Mouse (Mus musculus) intestine, embryonic 16.5 days (tissue): ENCODE results near the gene Zfp784. TPM values are rescaled to one million over a fixed set of nuclear protein-coding genes. Genes with fewer than 3 reads are reported as not detected.

Source experiments
- ATAC-seq: fragments of 200-750 bp; cut with Nextera tagmentation; 2 replicates; pipeline ENCODE4 v1.8.0; 2017; ENCODE audit warnings: moderate TSS enrichment, moderate library complexity
- H3K27ac ChIP-seq: fragments of 300-500 bp; sonication (generic); 2 replicates; pipeline ENCODE4 v1.5.1; 2014; ENCODE audit warnings: mild to moderate bottlenecking, low read length
- H3K27me3 ChIP-seq: fragments of 300-500 bp; sonication (generic); replicated peaks from 2 replicates; pipeline ENCODE4 v1.6.1; 2014; ENCODE audit warnings: low read length, control low read depth, mixed read lengths; ENCODE audit not compliant: control insufficient read depth, insufficient read depth
- H3K36me3 ChIP-seq: fragments of 300-500 bp; sonication (generic); 2 replicates; pipeline ENCODE4 v1.6.1; 2014; ENCODE audit warnings: low read length, control low read depth; ENCODE audit not compliant: control insufficient read depth, insufficient read depth
- H3K4me1 ChIP-seq: fragments of 300-500 bp; sonication (generic); 2 replicates; pipeline ENCODE4 v1.6.1; 2014; ENCODE audit warnings: low read length, control low read depth, mixed read lengths; ENCODE audit not compliant: control insufficient read depth, insufficient read depth
- H3K4me2 ChIP-seq: fragments of 300-500 bp; sonication (generic); 2 replicates; pipeline ENCODE4 v1.6.1; 2014; ENCODE audit warnings: low read depth, low read length, control low read depth
- H3K4me3 ChIP-seq: fragments of 300-500 bp; sonication (generic); 2 replicates; pipeline ENCODE4 v1.5.1; 2014; ENCODE audit warnings: mild to moderate bottlenecking, low read length
- H3K9ac ChIP-seq: fragments of 300-500 bp; sonication (generic); 2 replicates; pipeline ENCODE4 v1.6.1; 2014; ENCODE audit warnings: low read depth, low read length
- H3K9me3 ChIP-seq: fragments of 300-500 bp; sonication (generic); 2 replicates; pipeline ENCODE4 v1.6.1; 2016; ENCODE audit warnings: low read length, control low read depth; ENCODE audit not compliant: control insufficient read depth
- WGBS: fragments of 180-500 bp; shearing (Covaris S2); extraction: QIAGEN DNeasy Blood & Tissue Kit; methylation state at CpG from one replicate; pipeline ENCODE4 v1.1.7; 2014; 5-methylcytosine and 5-hydroxymethylcytosine counted together
- polyA plus RNA-seq: library from polyadenylated mRNA; unstranded; fragments of >200 nt; fragmentation: Nextera tagmentation; extraction: Ambion mirVana; gene quantifications from 2 replicates; pipeline ENCODE4 v1.2.1, GENCODE M21; 2015

Gene Zfp784
- polyA plus RNA-seq, 1 experiment from 2014 or later, result 8.0 TPM

DNA sequence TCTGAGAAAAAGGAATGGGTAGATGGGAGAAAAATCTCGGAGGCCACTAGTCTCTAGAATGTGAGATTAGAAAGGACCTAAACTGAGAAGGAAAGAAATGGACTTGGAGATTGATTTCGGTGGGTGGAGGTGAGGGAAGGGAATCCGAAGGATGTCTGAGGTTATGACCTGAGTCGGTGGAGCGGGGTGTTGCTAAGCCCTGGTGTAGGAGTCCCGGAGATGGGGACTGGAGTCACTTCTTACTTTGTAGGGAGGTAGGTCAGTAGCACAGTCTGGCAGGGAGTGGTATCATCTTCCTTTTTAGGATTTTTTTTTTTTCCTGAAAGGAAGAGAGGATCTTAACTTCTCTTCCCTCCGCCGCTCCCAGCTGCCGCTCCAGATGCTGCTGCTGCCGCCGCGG lies 14.2 kb upstream of the Zfp784 start:
- WGBS, result 3% methylated on average over 12 of the region's 12 CpGs
- H3K4me1 ChIP-seq, result peaks cover 34% of the 10 kb centered on the region
- no peak overlapping the region for H3K27ac ChIP-seq
- H3K4me2 ChIP-seq, result peak overlapping the region; percentile 87
- H3K9ac ChIP-seq, result peak overlapping the region; percentile 67
- H3K9me3 ChIP-seq, result no peaks in the 10 kb centered on the region
- peak overlapping the region; percentile 76 for H3K4me3 ChIP-seq
- H3K36me3 ChIP-seq, result no peaks in the 10 kb centered on the region
- H3K27me3 ChIP-seq, result peaks cover 57% of the 10 kb centered on the region
- no peak for ATAC-seq

- peak; percentile 84 for ATAC-seq
Measured at GRCm38 (mm10) chr7:5051193-5052192, 13.2 kb upstream of the Zfp784 start, which contains the start of gene Zfp580. Zfp580 (plus strand) TSS chr7:5051538.

DNA sequence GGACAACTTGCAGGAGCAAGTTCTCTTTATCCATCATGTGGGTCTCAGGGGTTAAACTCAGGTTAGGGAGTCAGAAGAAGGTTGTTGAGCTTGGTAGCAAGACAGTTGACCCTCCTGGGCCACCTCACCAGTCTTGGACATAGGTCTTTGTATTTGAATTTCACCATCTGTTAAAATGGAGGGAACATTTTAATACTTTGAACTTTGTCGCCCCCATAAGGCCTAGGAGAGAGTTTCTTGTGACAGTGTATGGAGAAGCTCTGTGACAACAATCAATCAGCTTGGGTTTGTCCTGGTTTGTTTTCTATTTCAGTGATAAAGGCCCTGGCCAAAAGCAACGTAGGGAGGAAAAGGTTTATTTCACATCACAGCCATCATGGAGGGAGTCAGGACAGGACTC lies 9.1 kb upstream of the Zfp784 start:
- Histone ChIP-seq H3K4me2 (no peak overlapping the region), H3K9me3 (no peaks in the 10 kb centered on the region), H3K27ac (no peak overlapping the region), H3K4me1 (peaks cover 10% of the 10 kb centered on the region), H3K36me3 (no peaks in the 10 kb centered on the region), H3K27me3 (peaks cover 8% of the 10 kb centered on the region; the same call in 1 of the 2 replicates), H3K4me3 (no peak overlapping the region), H3K9ac (no peak overlapping the region)
- no peak for ATAC-seq
- WGBS, result 23% methylated on average over 2 of the region's 2 CpGs

More at GRCm38 (mm10) chr7:5051193-5052192, 13.2 kb upstream of the Zfp784 start, which contains the start of gene Zfp580:
- Histone ChIP-seq H3K4me3 (peak within 1 kb of the TSS; percentile 76), H3K4me2 (peak within 1 kb of the TSS; percentile 87), H3K36me3 (no peaks in the 10 kb centered on the region), H3K9me3 (no peaks in the 10 kb centered on the region), H3K4me1 (peaks cover 30% of the 10 kb centered on the region), H3K27me3 (peaks cover 47% of the 10 kb centered on the region), H3K9ac (peak within 1 kb of the TSS; percentile 90), H3K27ac (peak within 1 kb of the TSS; percentile 50; the same call in 1 of the 2 replicates)
- WGBS, result 1% methylated on average over 65 of the region's 65 CpGs

DNA sequence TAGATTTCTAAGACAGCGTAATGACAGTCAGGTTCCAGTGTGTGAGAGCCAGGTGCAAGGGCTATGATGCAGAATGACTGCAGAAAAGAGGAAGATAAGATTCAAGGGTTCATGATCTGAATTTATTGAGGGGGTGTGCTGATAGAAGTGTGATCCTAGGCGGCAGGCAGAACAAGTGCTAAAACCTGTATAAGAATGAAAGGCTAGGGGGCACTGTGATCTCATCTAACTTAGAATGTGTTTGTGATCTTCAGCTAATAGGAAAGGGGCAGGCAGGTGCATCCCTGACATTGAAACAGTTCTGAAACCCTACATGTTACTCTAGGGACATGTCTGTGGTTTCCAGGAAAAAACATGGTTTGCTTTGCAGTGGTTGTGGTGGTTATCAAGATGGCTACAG lies 7.9 kb upstream of the Zfp784 start:
- Histone ChIP-seq H3K9ac (no peak overlapping the region), H3K27me3 (0 out of 2 replicates have a peak, but pooled peaks cover 3% of the 10 kb centered on the region), H3K27ac (no peak overlapping the region), H3K4me2 (no peak overlapping the region), H3K4me3 (no peak overlapping the region), H3K4me1 (peaks cover 7% of the 10 kb centered on the region; the same call in 1 of the 2 replicates), H3K9me3 (no peaks in the 10 kb centered on the region), H3K36me3 (no peaks in the 10 kb centered on the region)
- no peak for ATAC-seq
- 82% methylated on average over 2 of the region's 2 CpGs for WGBS

DNA sequence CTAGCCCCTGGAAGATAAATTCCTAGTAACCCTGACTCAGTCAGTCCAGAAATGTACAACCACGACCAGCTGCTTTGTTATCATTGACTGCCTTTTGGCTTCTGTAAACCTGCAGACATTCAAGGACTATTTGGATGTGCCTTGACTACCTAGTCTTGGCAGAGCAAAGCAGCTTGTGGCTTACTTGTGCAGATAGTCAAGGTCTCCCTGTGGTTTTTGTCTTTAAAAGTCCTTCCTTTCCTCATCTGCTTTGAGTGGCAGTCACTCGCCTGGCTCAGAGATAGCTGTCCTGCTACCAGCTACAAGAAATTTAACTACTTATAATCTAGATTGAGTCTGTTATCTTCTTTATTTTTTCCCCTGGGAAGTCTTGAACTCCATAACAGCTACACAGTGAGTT lies 6.7 kb upstream of the Zfp784 start:
- Histone ChIP-seq H3K4me2 (no peak overlapping the region), H3K27me3 (no peaks in the 10 kb centered on the region), H3K27ac (no peak overlapping the region), H3K36me3 (no peaks in the 10 kb centered on the region), H3K9me3 (no peaks in the 10 kb centered on the region), H3K4me1 (no peaks in the 10 kb centered on the region), H3K9ac (no peak overlapping the region), H3K4me3 (no peak overlapping the region)
- 79% methylated on average over 2 of the region's 2 CpGs for WGBS
- ATAC-seq, result no peak

DNA sequence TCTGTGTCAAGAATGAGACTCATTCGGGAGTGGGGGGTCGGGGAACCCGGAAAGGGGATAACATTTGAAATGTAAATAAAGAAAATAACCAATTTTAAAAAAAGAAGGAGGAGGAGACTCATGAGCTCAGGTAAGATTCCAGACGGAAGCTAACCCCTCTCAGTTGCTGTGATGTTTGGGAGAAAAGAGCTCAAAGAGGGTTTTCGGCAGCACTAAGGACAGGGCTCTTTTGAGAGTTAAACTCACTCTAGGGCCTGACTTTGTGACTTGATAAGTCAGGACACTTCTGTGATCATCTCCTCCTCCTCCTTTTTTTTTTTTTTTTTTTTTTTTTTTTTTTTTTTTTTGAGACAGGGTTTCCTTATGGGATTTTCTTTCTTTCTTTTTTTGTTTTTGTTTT lies 694 bp upstream of the Zfp784 start:
- 24% methylated on average over 5 of the region's 5 CpGs for WGBS
- Histone ChIP-seq H3K4me1 (peaks cover 6% of the 10 kb centered on the region), H3K9ac (peak overlapping the region; percentile 84), H3K27me3 (no peaks in the 10 kb centered on the region), H3K4me2 (peak overlapping the region; percentile 50), H3K9me3 (no peaks in the 10 kb centered on the region; the same call in 1 of the 2 replicates), H3K27ac (peak overlapping the region; percentile 98), H3K4me3 (peak overlapping the region; percentile 71), H3K36me3 (peaks cover 17% of the 10 kb centered on the region)
- no peak for ATAC-seq

DNA sequence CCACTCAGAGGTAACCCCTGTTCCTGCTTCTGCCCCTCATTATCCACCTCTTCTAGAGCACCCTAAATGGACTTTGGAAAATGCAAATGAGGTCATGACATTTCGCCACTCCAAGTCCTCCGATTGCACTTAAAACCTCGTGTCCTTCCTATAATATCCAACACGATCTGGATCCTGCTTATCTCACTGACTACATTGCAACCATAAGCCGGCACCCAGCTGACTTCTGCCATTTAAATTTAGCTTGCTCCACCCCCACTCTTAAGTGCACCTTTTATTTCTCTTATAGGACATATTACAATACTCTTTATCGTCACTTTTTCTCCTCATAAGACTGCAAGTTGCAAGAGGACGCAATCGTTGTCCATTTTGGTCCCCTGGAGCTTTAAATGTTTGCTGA lies 779 bp downstream of the Zfp784 start:
- peak overlapping the region; percentile 71 for H3K4me3 ChIP-seq
- no peaks in the 10 kb centered on the region; the same call in 1 of the 2 replicates for H3K9me3 ChIP-seq
- WGBS, result 84% methylated on average over 8 of the region's 8 CpGs
- H3K4me1 ChIP-seq, result peaks cover 6% of the 10 kb centered on the region
- peak overlapping the region; percentile 98 for H3K27ac ChIP-seq
- peaks cover 24% of the 10 kb centered on the region for H3K36me3 ChIP-seq
- no peak for ATAC-seq
- peak overlapping the region; percentile 50 for H3K4me2 ChIP-seq
- no peaks in the 10 kb centered on the region for H3K27me3 ChIP-seq
- no peak overlapping the region for H3K9ac ChIP-seq

DNA sequence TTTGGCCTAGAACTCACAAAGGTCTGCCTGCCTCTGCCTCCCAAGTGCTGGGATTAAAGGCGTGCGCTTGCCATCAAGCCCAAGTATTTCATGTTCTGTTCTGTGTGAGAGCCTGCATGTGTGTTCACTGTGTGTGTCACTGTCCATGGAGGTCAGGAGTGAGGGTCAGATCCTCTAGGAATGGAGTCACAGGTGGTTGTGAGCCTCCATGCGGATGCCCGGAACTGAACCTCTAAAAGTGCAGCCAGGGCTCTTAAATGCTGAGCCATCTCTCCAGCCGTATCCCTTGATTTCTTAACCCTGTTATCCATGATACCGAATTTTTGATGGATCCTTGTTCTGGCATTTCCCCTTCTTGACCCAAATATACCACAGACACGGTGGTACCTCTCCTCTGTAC lies 1.2 kb downstream of the Zfp784 start:
- Histone ChIP-seq H3K4me1 (peaks cover 6% of the 10 kb centered on the region), H3K36me3 (peaks cover 29% of the 10 kb centered on the region), H3K4me3 (no peak overlapping the region), H3K27ac (no peak overlapping the region), H3K9me3 (peaks cover 3% of the 10 kb centered on the region), H3K4me2 (no peak overlapping the region), H3K27me3 (no peaks in the 10 kb centered on the region), H3K9ac (no peak overlapping the region)
- no peak for ATAC-seq
- WGBS, result 93% methylated on average over 7 of the region's 7 CpGs

GRCm38 (mm10) chr7:5036136-5036535 lies 2.1 kb downstream of the Zfp784 start:
- Histone ChIP-seq H3K9ac (no peak overlapping the region), H3K36me3 (peaks cover 38% of the 10 kb centered on the region), H3K4me2 (no peak overlapping the region), H3K9me3 (peaks cover 11% of the 10 kb centered on the region), H3K27ac (no peak overlapping the region), H3K4me1 (peaks cover 6% of the 10 kb centered on the region), H3K27me3 (no peaks in the 10 kb centered on the region), H3K4me3 (no peak overlapping the region)
- no peak for ATAC-seq
- 97% methylated on average over 9 of the region's 9 CpGs for WGBS
